Mouse (Mus musculus): Measurements from ENCODE around the gene Sorl1. TPM values are rescaled to one million over a fixed set of nuclear protein-coding genes. Genes with fewer than 3 reads are reported as not detected.

Gene Sorl1
- polyA plus RNA-seq (2012; fragmentation: generic; extraction: Trizol): under 0.01 TPM

- H3K4me2 ChIP-seq (ENCODE audit: low read depth): no peak within 1 kb of the TSS
- H3ac ChIP-seq (ENCODE audit: control insufficient read depth, insufficient read length): no peak within 1 kb of the TSS
- no peak within 1 kb of the TSS for H3K4me3 ChIP-seq
- H3K36me3 ChIP-seq (ENCODE audit: control insufficient read depth, insufficient read depth): no peaks in the 10 kb centered on the region
- H3K27me3 ChIP-seq (ENCODE audit: control insufficient read depth, insufficient read depth, insufficient read length): peaks cover 42% of the 10 kb centered on the region
- no peak for TF ChIP-seq POLR2A (IDR thresholded peaks at IDR 0.05; ENCODE audit: insufficient read length, low read depth)
- no peak for TF ChIP-seq POLR2AphosphoS2 (IDR thresholded peaks at IDR 0.05; ENCODE audit: insufficient read length, low read depth)
- no peak for TF ChIP-seq E2F4 (IDR thresholded peaks at IDR 0.05; ENCODE audit: insufficient read depth)
- TF ChIP-seq CEBPB (IDR thresholded peaks at IDR 0.05; ENCODE audit: insufficient read depth, poor library complexity, severe bottlenecking): no peak
- no peak for TF ChIP-seq MYOD1 (IDR thresholded peaks at IDR 0.05; ENCODE audit: control insufficient read depth in 1 of 3, insufficient read length in 2 of 3, low read depth in 2 of 3)
- no peak for TF ChIP-seq MAX (IDR thresholded peaks at IDR 0.05; ENCODE audit: low read depth)
- no peak for TF ChIP-seq USF1 (IDR thresholded peaks at IDR 0.05; ENCODE audit: low read depth)
- TF ChIP-seq TCF3 (IDR thresholded peaks at IDR 0.05; ENCODE audit: insufficient read length, low read depth): no peak
- no peak for TF ChIP-seq SRF (IDR thresholded peaks at IDR 0.05; ENCODE audit: control insufficient read depth, insufficient read length, low read depth)
- no peak for TF ChIP-seq REST (IDR thresholded peaks at IDR 0.05; ENCODE audit: insufficient read depth, insufficient read length)
- H3K79me2 ChIP-seq (ENCODE audit: control insufficient read depth, insufficient read depth): no peaks in the 10 kb centered on the region
Observed at GRCm38 (mm10) chr9:42123713-42124576, at the start of gene Sorl1. Gene Sorl1, minus strand, starts transcription at chr9:42124297.

GRCm38 (mm10) chr9:42173781-42174180 is 49.7 kb upstream of the Sorl1 start:
- no peak overlapping the region for H3K4me3 ChIP-seq
- H3K27me3 ChIP-seq (ENCODE audit: control insufficient read depth, insufficient read depth, insufficient read length): no peaks in the 10 kb centered on the region
- H3K79me2 ChIP-seq (ENCODE audit: control insufficient read depth, insufficient read depth): no peaks in the 10 kb centered on the region
- no peak overlapping the region for H3ac ChIP-seq (ENCODE audit: control insufficient read depth, insufficient read length)
- H3K36me3 ChIP-seq (ENCODE audit: control insufficient read depth, insufficient read depth): no peaks in the 10 kb centered on the region
- TF ChIP-seq MYOD1 (IDR thresholded peaks at IDR 0.05; ENCODE audit: control insufficient read depth in 1 of 3, insufficient read length in 2 of 3, low read depth in 2 of 3) (no peak), E2F4 (IDR thresholded peaks at IDR 0.05; ENCODE audit: insufficient read depth) (no peak), MAX (IDR thresholded peaks at IDR 0.05; ENCODE audit: low read depth) (no peak), TCF3 (IDR thresholded peaks at IDR 0.05; ENCODE audit: insufficient read length, low read depth) (no peak), TCF12 (IDR thresholded peaks at IDR 0.05; ENCODE audit: insufficient read depth, poor library complexity, severe bottlenecking) (no peak)
- H3K4me2 ChIP-seq (ENCODE audit: low read depth): no peak overlapping the region

- no peaks in the 10 kb centered on the region for H3K27me3 ChIP-seq (ENCODE audit: control insufficient read depth, insufficient read depth, insufficient read length)
- H3K36me3 ChIP-seq (ENCODE audit: control insufficient read depth, insufficient read depth): no peaks in the 10 kb centered on the region
- no peaks in the 10 kb centered on the region for H3K79me2 ChIP-seq (ENCODE audit: control insufficient read depth, insufficient read depth)
- no peak overlapping the region for H3ac ChIP-seq (ENCODE audit: control insufficient read depth, insufficient read length)
- H3K4me3 ChIP-seq: no peak overlapping the region
- H3K4me2 ChIP-seq (ENCODE audit: low read depth): no peak overlapping the region
- TF ChIP-seq E2F4 (IDR thresholded peaks at IDR 0.05; ENCODE audit: insufficient read depth): no peak
Observed at GRCm38 (mm10) chr9:42169491-42169890, 45.4 kb upstream of the Sorl1 start.

GRCm38 (mm10) chr9:42169025-42169424 is 44.9 kb upstream of the Sorl1 start:
- TF ChIP-seq MAX (IDR thresholded peaks at IDR 0.05; ENCODE audit: low read depth) (no peak), REST (IDR thresholded peaks at IDR 0.05; ENCODE audit: insufficient read depth, insufficient read length) (no peak), TCF12 (IDR thresholded peaks at IDR 0.05; ENCODE audit: insufficient read depth, poor library complexity, severe bottlenecking) (no peak), TCF3 (IDR thresholded peaks at IDR 0.05; ENCODE audit: insufficient read length, low read depth) (no peak), E2F4 (IDR thresholded peaks at IDR 0.05; ENCODE audit: insufficient read depth) (no peak)

GRCm38 (mm10) chr9:42164930-42165329 is 40.8 kb upstream of the Sorl1 start:
- no peak overlapping the region for H3K4me3 ChIP-seq
- H3K27me3 ChIP-seq (ENCODE audit: control insufficient read depth, insufficient read depth, insufficient read length): no peaks in the 10 kb centered on the region
- no peaks in the 10 kb centered on the region for H3K36me3 ChIP-seq (ENCODE audit: control insufficient read depth, insufficient read depth)
- no peaks in the 10 kb centered on the region for H3K79me2 ChIP-seq (ENCODE audit: control insufficient read depth, insufficient read depth)
- H3ac ChIP-seq (ENCODE audit: control insufficient read depth, insufficient read length): no peak overlapping the region
- H3K4me2 ChIP-seq (ENCODE audit: low read depth): no peak overlapping the region
- TF ChIP-seq POLR2A (IDR thresholded peaks at IDR 0.05; ENCODE audit: insufficient read length, low read depth): no peak
- TF ChIP-seq REST (IDR thresholded peaks at IDR 0.05; ENCODE audit: insufficient read depth, insufficient read length): no peak
- no peak for TF ChIP-seq CEBPB (IDR thresholded peaks at IDR 0.05; ENCODE audit: insufficient read depth, poor library complexity, severe bottlenecking)
- TF ChIP-seq MAX (IDR thresholded peaks at IDR 0.05; ENCODE audit: low read depth): no peak
- no peak for TF ChIP-seq E2F4 (IDR thresholded peaks at IDR 0.05; ENCODE audit: insufficient read depth)
- TF ChIP-seq TCF3 (IDR thresholded peaks at IDR 0.05; ENCODE audit: insufficient read length, low read depth): no peak
- TF ChIP-seq SRF (IDR thresholded peaks at IDR 0.05; ENCODE audit: control insufficient read depth, insufficient read length, low read depth): no peak
- TF ChIP-seq MYOG (IDR thresholded peaks at IDR 0.05; ENCODE audit: control insufficient read depth in 1 of 3, insufficient read depth in 1 of 3, insufficient read length in 2 of 3, low read depth in 2 of 3): no peak
- TF ChIP-seq USF1 (IDR thresholded peaks at IDR 0.05; ENCODE audit: low read depth): no peak
- TF ChIP-seq TCF12 (IDR thresholded peaks at IDR 0.05; ENCODE audit: insufficient read depth, poor library complexity, severe bottlenecking): no peak
- TF ChIP-seq MYOD1 (IDR thresholded peaks at IDR 0.05; ENCODE audit: control insufficient read depth in 1 of 3, insufficient read length in 2 of 3, low read depth in 2 of 3): no peak
- TF ChIP-seq POLR2AphosphoS2 (IDR thresholded peaks at IDR 0.05; ENCODE audit: insufficient read length, low read depth): no peak

More at GRCm38 (mm10) chr9:42169025-42169424, 44.9 kb upstream of the Sorl1 start:
- Histone ChIP-seq H3K4me3 (no peak overlapping the region), H3K4me2 (ENCODE audit: low read depth) (no peak overlapping the region), H3K36me3 (ENCODE audit: control insufficient read depth, insufficient read depth) (no peaks in the 10 kb centered on the region), H3ac (ENCODE audit: control insufficient read depth, insufficient read length) (no peak overlapping the region), H3K79me2 (ENCODE audit: control insufficient read depth, insufficient read depth) (no peaks in the 10 kb centered on the region), H3K27me3 (ENCODE audit: control insufficient read depth, insufficient read depth, insufficient read length) (no peaks in the 10 kb centered on the region)

Measured in myocyte (in vitro differentiated cells).